Mouse (Mus musculus) intestine, embryonic 16.5 days (tissue): Measurements from ENCODE around the gene Rhox4f. TPM values are rescaled to one million over a fixed set of nuclear protein-coding genes. Genes with fewer than 3 reads are reported as not detected.

ENCODE experiments used
- polyA plus RNA-seq: library from polyadenylated mRNA; unstranded; fragments of >200 nt; fragmentation: Nextera tagmentation; extraction: Ambion mirVana; gene quantifications from 2 replicates; pipeline ENCODE4 v1.2.1, GENCODE M21; 2015

Rhox4f gene
- polyA plus RNA-seq, 1 experiment from 2014 or later, result not detected

Other genes with a start within 250 kb of the Rhox4f start
- gene Rhox3a2, start 227.7 kb downstream of the Rhox4f start, polyA plus RNA-seq, result not detected in 2 replicates
- not detected in 2 replicates for gene Rhox4a2, start 216.9 kb downstream of the Rhox4f start, polyA plus RNA-seq
- gene Rhox2b, start 195.6 kb downstream of the Rhox4f start, polyA plus RNA-seq, result not detected in 2 replicates
- not detected in 2 replicates for gene Rhox4b, start 175.2 kb downstream of the Rhox4f start, polyA plus RNA-seq
- gene Rhox2c, start 154.0 kb downstream of the Rhox4f start, polyA plus RNA-seq, result not detected in 2 replicates
- not detected in 2 replicates for gene Rhox3c, start 149.1 kb downstream of the Rhox4f start, polyA plus RNA-seq
- not detected in 2 replicates for gene Rhox4c, start 127.4 kb downstream of the Rhox4f start, polyA plus RNA-seq
- gene Rhox2d, start 114.3 kb downstream of the Rhox4f start, polyA plus RNA-seq, result not detected in 2 replicates
- gene Rhox4d, start 93.3 kb downstream of the Rhox4f start, polyA plus RNA-seq, result not detected in 2 replicates
- gene Rhox2e, start 77.3 kb downstream of the Rhox4f start, polyA plus RNA-seq, result not detected in 2 replicates
- gene Rhox3e, start 65.7 kb downstream of the Rhox4f start, polyA plus RNA-seq, result not detected in 2 replicates
- not detected in 2 replicates for gene Rhox4e, start 50.3 kb downstream of the Rhox4f start, polyA plus RNA-seq
- gene Rhox2f, start 36.3 kb downstream of the Rhox4f start, polyA plus RNA-seq, result not detected in 2 replicates
- gene Rhox3f, start 26.7 kb downstream of the Rhox4f start, polyA plus RNA-seq, result not detected in 2 replicates
- gene Rhox3g, start 20.9 kb upstream of the Rhox4f start, polyA plus RNA-seq, result not detected in 2 replicates
- gene Rhox2g, start 35.8 kb upstream of the Rhox4f start, polyA plus RNA-seq, result not detected in 2 replicates
- not detected in 2 replicates for gene Rhox4g, start 43.6 kb upstream of the Rhox4f start, polyA plus RNA-seq
- gene Rhox3h, start 61.1 kb upstream of the Rhox4f start, polyA plus RNA-seq, result not detected in 2 replicates
- not detected in 2 replicates for gene Rhox2h, start 65.6 kb upstream of the Rhox4f start, polyA plus RNA-seq
- gene Rhox5, start 197.1 kb upstream of the Rhox4f start, polyA plus RNA-seq, result 2.2 and 3.3 TPM in 2 replicates
- gene Rhox6, start 219.2 kb upstream of the Rhox4f start, polyA plus RNA-seq, result not detected in 2 replicates
- gene Rhox7a, start 224.0 kb upstream of the Rhox4f start, polyA plus RNA-seq, result not detected in 2 replicates